Mouse (Mus musculus) thymus, adult 2 months (tissue): Measurements from ENCODE around the gene Sox2.

ENCODE experiments used
- CTCF ChIP-seq: fragments of 200-500 bp; IDR thresholded peaks from 2 replicates; pipeline ENCODE4 v1.5.1; 2012; ENCODE audit warnings: mild to moderate bottlenecking, control low read depth, low read length, moderate library complexity, borderline replicate concordance; ENCODE audit not compliant: control insufficient read depth, poor library complexity, insufficient read depth; ENCODE audit errors: extremely low read depth
- POLR2A ChIP-seq: fragments of 200-500 bp; IDR thresholded peaks from 2 replicates; pipeline ENCODE4 v1.6.1; 2012; ENCODE audit warnings: mild to moderate bottlenecking, low read length, control low read depth, moderate library complexity; ENCODE audit not compliant: control insufficient read depth, poor library complexity, insufficient read depth; ENCODE audit errors: extremely low read depth

DNA sequence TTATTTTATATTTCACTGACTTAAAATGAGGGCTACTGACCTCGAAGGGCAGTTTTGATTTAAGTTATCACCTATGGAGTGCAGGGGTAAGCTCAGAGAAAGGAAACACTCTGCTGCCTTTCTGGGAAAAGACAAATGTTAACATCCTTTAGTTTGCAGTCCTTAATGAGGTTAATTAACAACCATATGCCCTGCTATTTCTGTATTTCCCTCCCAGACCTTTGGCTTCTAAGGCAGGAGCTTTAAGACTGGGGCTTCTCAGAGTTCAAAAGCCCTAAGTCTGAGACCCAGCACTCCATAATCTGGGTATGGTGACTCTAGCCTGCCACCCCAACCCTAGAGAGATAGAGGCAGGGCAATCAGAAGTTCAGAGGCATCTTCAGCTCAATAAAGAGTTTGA, 19.5 kb upstream of the Sox2 start:
- no peak for TF ChIP-seq CTCF
- TF ChIP-seq POLR2A: no peak
